ENCODE assay signal across 10 mouse cellular contexts in the genomic region with DNA sequence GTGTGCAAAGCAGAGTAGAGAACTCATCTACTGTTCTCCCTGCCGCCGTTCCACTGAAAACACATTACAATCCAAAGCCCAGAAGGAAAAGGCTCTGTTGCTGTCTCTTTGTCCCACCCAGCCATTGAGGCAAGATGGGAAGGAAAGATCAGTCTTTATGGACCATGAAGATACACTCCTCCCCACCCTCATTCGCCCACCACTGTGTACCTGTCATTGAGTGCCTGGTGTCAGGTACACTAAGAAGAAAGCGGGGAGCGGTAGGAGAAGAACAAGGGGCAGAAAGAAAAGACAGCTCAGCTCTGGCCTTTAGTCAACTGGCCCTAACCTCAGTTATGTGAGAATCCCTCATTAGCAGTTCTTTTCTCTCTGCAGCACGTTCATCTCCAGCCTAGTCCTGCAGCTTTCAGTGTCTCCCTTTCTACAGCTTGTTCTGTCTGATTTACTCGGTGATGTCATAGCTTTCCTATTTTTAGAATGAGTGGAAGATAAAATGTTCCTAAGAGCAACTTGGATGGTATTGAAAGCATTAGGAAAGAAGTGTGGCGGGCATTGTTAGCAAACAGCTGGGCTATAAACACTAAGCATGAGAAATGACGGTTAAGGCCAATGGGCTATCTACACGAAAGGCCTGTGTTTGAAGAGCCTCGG.
DNase-seq lines count a peak whose midpoint lies in the region; ATAC-seq and TF ChIP-seq lines count a peak whose summit lies in the region.
"Had no signal": no experiment of that assay in that cellular context is flagged by ENCODE, and none has a peak within 500 bp of the region (broad histone marks: within the 10 kb centered on the region; RNA-seq: fewer than 3 reads in every experiment).

No protein-coding gene starts in this region.

- WGBS in forebrain, embryonic 10.5 days: 89% methylated on average over 11 of the region's 11 CpGs
- WGBS in forebrain, embryonic 11.5 days: 84% methylated on average over 11 of the region's 11 CpGs
- 49% methylated on average over 11 of the region's 11 CpGs for WGBS in heart, embryonic 12.5 days
- WGBS in limb, embryonic 14.5 days: 69% methylated on average over 11 of the region's 11 CpGs

- no peaks in the 10 kb centered on the region for H3K27me3 ChIP-seq in forebrain, embryonic 10.5 days (ENCODE audit: poor library complexity, severe bottlenecking)
- H3K27me3 ChIP-seq in forebrain, embryonic 11.5 days (ENCODE audit: control insufficient read depth, insufficient read depth, low read length): no peaks in the 10 kb centered on the region
- no peaks in the 10 kb centered on the region for H3K27me3 ChIP-seq in heart, embryonic 12.5 days (replicated peaks)
- H3K27me3 ChIP-seq in limb, embryonic 14.5 days (ENCODE audit: control insufficient read depth, insufficient read depth, low read length): no peaks in the 10 kb centered on the region

- TF ChIP-seq CTCF in layer of hippocampus, adult 2 months (conservative IDR thresholded peaks at IDR 0.05): no peak

- H3K27ac ChIP-seq in forebrain, embryonic 10.5 days: peak overlapping the region; percentile 66
- no peak overlapping the region for H3K27ac ChIP-seq in forebrain, embryonic 11.5 days (ENCODE audit: low read depth, low read length)
- peak overlapping the region; percentile 85 for H3K27ac ChIP-seq in heart, embryonic 12.5 days (ENCODE audit: poor library complexity, severe bottlenecking)
- peak overlapping the region; percentile 48; the same call in 1 of the 2 replicates for H3K27ac ChIP-seq in limb, embryonic 14.5 days (replicated peaks; ENCODE audit: low read depth, low read length)
- H3K27ac ChIP-seq in layer of hippocampus, adult 2 months: no peak overlapping the region; the same call in 1 of the 2 replicates

- no peak overlapping the region for H3K9ac ChIP-seq in forebrain, embryonic 11.5 days (ENCODE audit: low read length)
- H3K9ac ChIP-seq in heart, embryonic 12.5 days: peak overlapping the region; percentile 43; the same call in 1 of the 2 replicates
- no peak overlapping the region for H3K9ac ChIP-seq in limb, embryonic 14.5 days (ENCODE audit: low read depth, low read length, severe bottlenecking)

- ATAC-seq in forebrain, embryonic 11.5 days (replicated peaks; ENCODE audit: low FRiP score): no peak
- peak; percentile 39; the same call in 1 of the 2 replicates for ATAC-seq in heart, embryonic 12.5 days (ENCODE audit: insufficient number of reproducible peaks, low FRiP score)
- ATAC-seq in limb, embryonic 14.5 days (ENCODE audit: low FRiP score, low read depth): no peak

- DNase-seq in forebrain, embryonic 10.5 days (ENCODE audit: extremely low spot score, low spot score): no peak
- no peak for DNase-seq in forebrain, embryonic 11.5 days (ENCODE audit: low spot score)
- DNase-seq in brain, adult 2 months (ENCODE audit: low read depth, low spot score): peak; percentile 35
- DNase-seq in limb, embryonic 14.5 days (ENCODE audit: low spot score): peak; percentile 28
- no peak for DNase-seq in testis, postnatal 10 days (ENCODE audit: low spot score)
- no peak for DNase-seq in layer of hippocampus, adult 2 months (ENCODE audit: low spot score in 2 of 2)
- DNase-seq in ovary, postnatal 36 days (ENCODE audit: low spot score): no peak
- DNase-seq: cerebellum, postnatal 25 days had no signal

- H3K4me2 ChIP-seq in forebrain, embryonic 11.5 days (ENCODE audit: low read depth, low read length, severe bottlenecking): no peak overlapping the region
- H3K4me2 ChIP-seq in heart, embryonic 12.5 days: no peak overlapping the region
- no peak overlapping the region for H3K4me2 ChIP-seq in limb, embryonic 14.5 days (replicated peaks; ENCODE audit: low read depth, low read length, severe bottlenecking)
- H3K4me2 ChIP-seq: liver, embryonic 11.5 days had no signal

- no peaks in the 10 kb centered on the region for H3K36me3 ChIP-seq in forebrain, embryonic 10.5 days (replicated peaks)
- H3K36me3 ChIP-seq in forebrain, embryonic 11.5 days (ENCODE audit: control insufficient read depth, insufficient read depth, low read length): no peaks in the 10 kb centered on the region
- H3K36me3 ChIP-seq in heart, embryonic 12.5 days: no peaks in the 10 kb centered on the region
- H3K36me3 ChIP-seq in limb, embryonic 14.5 days (ENCODE audit: control insufficient read depth, insufficient read depth, low read length): no peaks in the 10 kb centered on the region

- TF ChIP-seq POLR2A in limb, embryonic 14.5 days (IDR thresholded peaks at IDR 0.05; ENCODE audit: borderline replicate concordance, extremely low read depth, insufficient read depth, insufficient read length): no peak

- no peak overlapping the region for H3K4me3 ChIP-seq in forebrain, embryonic 10.5 days
- H3K4me3 ChIP-seq in forebrain, embryonic 11.5 days (ENCODE audit: low read depth, low read length): no peak overlapping the region
- H3K4me3 ChIP-seq in heart, embryonic 12.5 days: no peak overlapping the region
- H3K4me3 ChIP-seq in limb, embryonic 14.5 days (replicated peaks; ENCODE audit: low read length): no peak overlapping the region
- no peak overlapping the region for H3K4me3 ChIP-seq in layer of hippocampus, adult 2 months

- H3K4me1 ChIP-seq in forebrain, embryonic 10.5 days: peaks cover 69% of the 10 kb centered on the region
- peaks cover 10% of the 10 kb centered on the region for H3K4me1 ChIP-seq in forebrain, embryonic 11.5 days (replicated peaks; ENCODE audit: control insufficient read depth, insufficient read depth, low read length)
- peaks cover 51% of the 10 kb centered on the region for H3K4me1 ChIP-seq in heart, embryonic 12.5 days (replicated peaks)
- H3K4me1 ChIP-seq in limb, embryonic 14.5 days (ENCODE audit: control insufficient read depth, insufficient read depth, low read length): peaks cover 61% of the 10 kb centered on the region

- H3K9me3 ChIP-seq in forebrain, embryonic 10.5 days: no peaks in the 10 kb centered on the region
- H3K9me3 ChIP-seq in forebrain, embryonic 11.5 days (ENCODE audit: control insufficient read depth, low read length): no peaks in the 10 kb centered on the region
- no peaks in the 10 kb centered on the region for H3K9me3 ChIP-seq in heart, embryonic 12.5 days (replicated peaks)
- no peaks in the 10 kb centered on the region for H3K9me3 ChIP-seq in limb, embryonic 14.5 days (ENCODE audit: control insufficient read depth, low read length)

Comparison
In these comparisons a context has a peak if more than half of its experiments do, and no peak if none do; other contexts are left out.
1. H3K27ac ChIP-seq: peak in forebrain, embryonic 10.5 days (single experiment), heart, embryonic 12.5 days (single experiment) and limb, embryonic 14.5 days (single experiment); none in forebrain, embryonic 11.5 days (single experiment) and layer of hippocampus, adult 2 months (single experiment).
2. DNase-seq: peak in brain, adult 2 months (single experiment) and limb, embryonic 14.5 days (single experiment); none in forebrain, embryonic 10.5 days (single experiment), forebrain, embryonic 11.5 days (single experiment), testis, postnatal 10 days (single experiment), layer of hippocampus, adult 2 months (0 of 2) and ovary, postnatal 36 days (single experiment).